Mouse (Mus musculus) natural killer cell, adult 2 months (primary cell): ENCODE measurements around the gene Dnase1l3.
A peak's percentile ranks its signal among the peaks of the same experiment; 100 is the strongest.

Experiments
- DNase-seq, 2 experiments: peaks; one replicate each; pipeline ENCODE4 v3.0.0; 2022; ENCODE audit warnings: low spot score in 2 of 2

Dnase1l3 gene

GRCm38 (mm10) chr14:7994271-7994767, at the start of gene Dnase1l3:
Gene Dnase1l3, minus strand, starts transcription at chr14:7994573.
- peak in 1 of 2 experiments; percentile 59 for DNase-seq

- no peak for DNase-seq
Measured at GRCm38 (mm10) chr14:8042577-8042976, 48.2 kb upstream of the Dnase1l3 start.

- no peak for DNase-seq
Measured at GRCm38 (mm10) chr14:8042120-8042519, 47.7 kb upstream of the Dnase1l3 start.

- DNase-seq: no peak
Measured at GRCm38 (mm10) chr14:8040911-8041678, 46.7 kb upstream of the Dnase1l3 start.

GRCm38 (mm10) chr14:8040179-8040578, 45.8 kb upstream of the Dnase1l3 start:
- no peak for DNase-seq

- no peak for DNase-seq
Measured at GRCm38 (mm10) chr14:8038791-8039448, 44.5 kb upstream of the Dnase1l3 start.

- no peak for DNase-seq
Measured at GRCm38 (mm10) chr14:8038150-8038549, 43.8 kb upstream of the Dnase1l3 start.

GRCm38 (mm10) chr14:8036406-8036805, 42.0 kb upstream of the Dnase1l3 start:
- no peak for DNase-seq

- no peak for DNase-seq
Measured at GRCm38 (mm10) chr14:8035951-8036350, 41.6 kb upstream of the Dnase1l3 start.

- no peak for DNase-seq
Measured at GRCm38 (mm10) chr14:8034561-8034960, 40.2 kb upstream of the Dnase1l3 start.

GRCm38 (mm10) chr14:8032087-8032944, 37.9 kb upstream of the Dnase1l3 start:
- DNase-seq: no peak

- no peak for DNase-seq
Measured at GRCm38 (mm10) chr14:8030535-8030934, 36.2 kb upstream of the Dnase1l3 start.

GRCm38 (mm10) chr14:8029752-8030151, 35.4 kb upstream of the Dnase1l3 start:
- DNase-seq: no peak

- no peak for DNase-seq
Measured at GRCm38 (mm10) chr14:8028086-8028485, 33.7 kb upstream of the Dnase1l3 start.

GRCm38 (mm10) chr14:8026769-8027531, 32.6 kb upstream of the Dnase1l3 start:
- DNase-seq: no peak

GRCm38 (mm10) chr14:8024936-8025335, 30.6 kb upstream of the Dnase1l3 start:
- DNase-seq: no peak

- no peak for DNase-seq
Measured at GRCm38 (mm10) chr14:8024469-8024868, 30.1 kb upstream of the Dnase1l3 start.

GRCm38 (mm10) chr14:8020546-8020945, 26.2 kb upstream of the Dnase1l3 start:
- DNase-seq: no peak

GRCm38 (mm10) chr14:8020011-8020410, 25.6 kb upstream of the Dnase1l3 start:
- no peak for DNase-seq

GRCm38 (mm10) chr14:8016951-8017350, 22.6 kb upstream of the Dnase1l3 start:
- no peak for DNase-seq

- no peak for DNase-seq
Measured at GRCm38 (mm10) chr14:8016276-8016675, 21.9 kb upstream of the Dnase1l3 start.
